Mouse (Mus musculus): ENCODE measurements around the gene Dlgap4. TPM values are rescaled to one million over a fixed set of nuclear protein-coding genes. Genes with fewer than 3 reads are reported as not detected.
A peak's percentile ranks its signal among the peaks of the same experiment; 100 is the strongest.

The Dlgap4 gene
- polyA plus RNA-seq, 1 experiment from 2014 or later, result 188 TPM

DNA sequence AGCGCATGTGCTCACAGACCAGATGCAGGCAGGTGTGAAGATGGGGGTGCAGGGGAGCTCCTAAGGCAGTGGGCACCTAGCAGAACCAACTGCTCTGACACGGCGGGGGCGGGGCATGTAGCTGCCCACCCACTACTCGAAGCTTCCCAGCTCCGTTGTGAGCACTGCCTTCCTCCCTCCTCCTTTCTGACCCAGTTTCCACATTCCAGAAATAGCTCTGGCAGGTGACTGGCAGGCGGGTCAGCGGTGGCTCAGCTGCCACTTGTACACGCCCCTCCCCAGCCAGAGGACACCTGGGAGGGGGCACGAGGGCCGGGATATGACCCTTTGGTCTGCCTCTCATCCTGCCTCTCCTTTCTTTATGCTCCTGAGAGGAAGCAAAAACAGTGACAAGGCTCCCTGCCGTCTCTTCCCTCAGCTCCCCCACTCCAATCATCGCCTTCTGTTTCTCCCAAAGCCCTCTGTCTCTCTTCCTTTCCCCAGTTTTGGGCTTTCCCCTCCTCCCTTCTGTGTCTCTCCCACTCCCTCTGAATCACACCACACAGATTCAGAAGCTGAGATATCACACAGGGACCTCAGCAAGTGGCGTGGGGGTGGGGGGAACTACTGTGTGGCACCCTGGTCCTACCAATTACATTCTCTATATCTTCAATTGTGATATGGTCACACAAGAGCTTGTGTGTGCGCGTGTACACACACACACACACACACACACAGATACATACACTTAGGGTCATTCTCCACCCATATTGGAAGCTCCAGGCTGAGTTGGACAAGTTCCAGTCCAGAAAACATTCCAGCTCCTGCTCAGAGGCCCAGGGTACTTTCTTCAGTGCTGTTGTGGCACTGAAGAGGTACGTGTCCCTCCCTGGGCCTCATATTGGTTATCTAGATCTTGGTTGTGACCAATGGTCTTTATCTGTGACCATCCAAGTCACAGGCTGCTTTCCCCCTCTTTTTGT is 104.1 kb downstream of the Dlgap4 start:
- no peaks in the 10 kb centered on the region for H3K9me3 ChIP-seq (replicated peaks)
- peaks cover 3% of the 10 kb centered on the region; the same call in 1 of the 2 replicates for H3K36me3 ChIP-seq
- ATAC-seq (ENCODE audit: low FRiP score), result no peak
- H3K4me1 ChIP-seq, result peaks cover 36% of the 10 kb centered on the region
- no peak overlapping the region for H3K4me3 ChIP-seq (replicated peaks)
- peak overlapping the region; percentile 60; the same call in 1 of the 2 replicates for H3K27ac ChIP-seq (replicated peaks)
- peak overlapping the region; percentile 31 for H3K4me2 ChIP-seq
- no peaks in the 10 kb centered on the region for H3K27me3 ChIP-seq (replicated peaks)
- 0 out of 2 replicates have a peak overlapping the region, but pooled peaks have one; percentile 24 for H3K9ac ChIP-seq (replicated peaks)
- 31% methylated on average over 17 of the region's 17 CpGs for WGBS

DNA sequence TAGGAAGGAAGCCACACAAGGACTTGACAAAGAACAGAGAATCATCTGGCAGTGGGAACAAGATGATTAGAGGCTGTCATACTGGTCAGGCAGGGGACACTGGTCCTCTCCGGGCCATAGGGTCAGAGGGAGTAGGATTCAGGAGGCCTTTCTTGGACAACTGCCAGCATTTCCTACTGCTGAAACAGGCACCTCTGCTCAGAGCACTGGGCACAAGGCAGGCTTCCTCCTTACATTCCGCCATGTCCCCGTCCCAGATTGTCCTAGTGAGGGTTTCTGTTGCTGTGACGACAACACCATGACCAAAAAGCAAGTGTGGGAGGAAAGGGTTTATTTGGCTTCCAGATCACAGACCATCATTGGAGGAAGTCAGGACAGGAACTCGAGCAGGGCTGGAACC is 105.3 kb downstream of the Dlgap4 start:
- Histone ChIP-seq H3K27me3 (replicated peaks) (no peaks in the 10 kb centered on the region), H3K36me3 (no peaks in the 10 kb centered on the region), H3K9me3 (replicated peaks) (no peaks in the 10 kb centered on the region), H3K27ac (replicated peaks) (no peak overlapping the region), H3K9ac (replicated peaks) (no peak overlapping the region), H3K4me2 (no peak overlapping the region), H3K4me3 (replicated peaks) (no peak overlapping the region), H3K4me1 (peaks cover 48% of the 10 kb centered on the region)
- no peak for ATAC-seq (ENCODE audit: low FRiP score)
- WGBS, result 79% methylated on average over 5 of the region's 5 CpGs

DNA sequence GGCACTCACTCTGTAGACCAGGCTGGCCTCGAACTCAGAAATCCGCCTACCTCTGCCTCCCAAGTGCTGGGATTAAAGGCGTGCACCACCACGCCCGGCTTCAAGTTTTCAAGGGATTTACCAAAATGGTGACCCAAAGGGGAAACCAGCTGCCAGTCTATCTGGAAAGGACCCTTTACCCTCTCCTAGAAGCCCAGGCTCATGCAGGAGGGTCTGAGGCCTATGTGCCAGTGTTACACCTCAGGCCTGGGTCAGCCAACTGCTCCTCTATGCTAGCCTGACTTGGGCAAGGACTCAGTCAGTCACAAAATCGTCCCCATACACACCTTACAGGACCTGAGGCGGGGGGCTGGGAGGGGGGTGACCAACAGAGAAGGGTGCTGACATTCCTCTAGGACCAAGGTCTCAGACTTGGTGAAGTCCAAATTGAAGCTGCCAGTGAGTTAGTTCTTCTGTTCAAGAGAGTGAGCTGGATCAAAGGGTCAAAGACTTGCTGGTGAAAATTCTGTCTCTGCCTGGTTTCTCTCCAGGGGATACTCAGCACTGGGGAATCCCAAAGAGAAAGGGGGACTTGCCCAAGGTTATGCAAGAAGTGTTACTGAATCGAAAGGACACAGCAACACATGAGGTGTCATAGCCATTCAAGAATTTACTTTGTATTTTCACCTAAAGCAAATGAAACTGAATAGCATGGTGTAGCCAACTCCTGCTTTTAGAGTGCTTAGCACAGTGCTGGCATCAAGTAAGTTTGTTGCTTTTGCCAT is 106.2 kb downstream of the Dlgap4 start:
- no peak for ATAC-seq (ENCODE audit: low FRiP score)
- no peaks in the 10 kb centered on the region for H3K36me3 ChIP-seq
- H3K9ac ChIP-seq (replicated peaks), result peak overlapping the region; percentile 79
- WGBS, result 88% methylated on average over 8 of the region's 8 CpGs
- peak overlapping the region; percentile 70 for H3K4me3 ChIP-seq (replicated peaks)
- H3K4me2 ChIP-seq, result peak overlapping the region; percentile 71
- H3K27ac ChIP-seq (replicated peaks), result peak overlapping the region; percentile 89
- peaks cover 57% of the 10 kb centered on the region for H3K4me1 ChIP-seq
- H3K9me3 ChIP-seq (replicated peaks), result no peaks in the 10 kb centered on the region
- no peaks in the 10 kb centered on the region for H3K27me3 ChIP-seq (replicated peaks)

DNA sequence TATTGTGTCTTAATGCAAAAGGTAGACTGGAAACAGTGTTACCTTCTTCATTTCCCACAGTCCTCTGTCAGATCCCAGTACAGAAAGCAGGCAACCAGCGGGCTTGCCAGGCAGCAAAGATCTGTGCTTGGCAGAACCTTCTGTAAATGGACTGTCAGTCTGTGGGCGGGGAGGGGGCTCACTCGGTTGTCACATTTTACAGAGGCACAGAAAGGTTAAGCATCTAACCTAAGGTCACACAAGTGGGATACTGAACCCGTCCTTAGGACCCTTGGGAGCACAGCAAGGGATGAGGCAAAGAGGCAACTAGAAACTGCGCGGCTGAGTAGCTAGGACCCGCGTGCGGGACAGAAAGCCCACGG is 106.8 kb downstream of the Dlgap4 start:
- Histone ChIP-seq H3K4me3 (replicated peaks) (peak overlapping the region; percentile 70), H3K9ac (replicated peaks) (peak overlapping the region; percentile 79), H3K36me3 (no peaks in the 10 kb centered on the region), H3K9me3 (replicated peaks) (no peaks in the 10 kb centered on the region), H3K27me3 (replicated peaks) (no peaks in the 10 kb centered on the region), H3K4me1 (peaks cover 63% of the 10 kb centered on the region), H3K4me2 (peak overlapping the region; percentile 71), H3K27ac (replicated peaks) (peak overlapping the region; percentile 89)
- peak; percentile 12 for ATAC-seq (ENCODE audit: low FRiP score)
- 1% methylated on average over 10 of the region's 10 CpGs for WGBS

DNA sequence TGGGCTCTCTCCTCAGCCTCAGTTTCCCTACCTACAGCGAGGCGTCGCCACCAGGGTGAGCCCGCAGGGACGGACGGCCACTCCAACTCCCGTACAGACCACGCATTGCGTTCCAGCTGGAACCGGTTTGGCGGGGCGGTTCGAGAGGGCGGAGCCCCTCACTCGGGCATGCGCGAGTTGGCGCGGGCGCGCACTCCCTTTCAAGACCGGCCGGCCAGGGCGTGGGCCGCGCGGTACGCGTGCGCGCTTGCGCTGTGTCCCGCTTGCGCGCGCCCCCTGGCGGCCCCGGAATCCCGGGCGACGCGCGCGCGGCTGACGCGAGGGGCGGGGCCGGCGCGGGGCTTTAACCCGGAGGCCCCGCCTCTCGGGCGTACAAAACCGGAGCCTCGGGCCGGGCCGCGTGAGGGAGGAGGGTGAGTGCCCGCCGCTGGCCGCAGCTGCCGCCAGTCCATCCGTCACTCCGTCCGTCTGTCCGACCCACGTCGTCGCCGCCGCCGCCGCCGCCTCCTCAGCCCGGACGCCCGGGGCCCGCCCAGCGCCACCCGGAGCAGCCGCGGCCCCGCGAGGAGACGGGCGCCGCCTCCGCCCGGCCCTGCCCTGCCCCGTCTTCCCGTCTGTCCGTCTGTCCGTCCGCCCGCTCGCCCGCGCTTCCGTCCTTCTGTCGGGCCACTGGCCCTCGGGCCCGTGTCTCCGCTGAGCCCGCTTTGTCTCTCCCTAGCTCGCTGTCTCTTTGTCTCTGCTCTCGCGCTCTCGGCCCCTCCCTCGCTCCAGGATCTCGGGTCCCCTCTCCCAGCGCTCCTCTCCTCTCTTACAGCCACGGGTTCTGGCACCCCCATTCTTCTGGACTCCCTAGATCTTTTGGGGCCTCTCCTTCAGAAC is 107.4 kb downstream of the Dlgap4 start:
- WGBS, result under 1% methylated on average over 98 of the region's 114 CpGs
- Histone ChIP-seq H3K27ac (replicated peaks) (peak overlapping the region; percentile 90), H3K4me3 (replicated peaks) (peak overlapping the region; percentile 70), H3K9me3 (replicated peaks) (no peaks in the 10 kb centered on the region), H3K27me3 (replicated peaks) (no peaks in the 10 kb centered on the region), H3K36me3 (no peaks in the 10 kb centered on the region), H3K9ac (replicated peaks) (peak overlapping the region; percentile 96), H3K4me1 (peaks cover 69% of the 10 kb centered on the region), H3K4me2 (peak overlapping the region; percentile 71)
- peak; percentile 91 for ATAC-seq (ENCODE audit: low FRiP score)

DNA sequence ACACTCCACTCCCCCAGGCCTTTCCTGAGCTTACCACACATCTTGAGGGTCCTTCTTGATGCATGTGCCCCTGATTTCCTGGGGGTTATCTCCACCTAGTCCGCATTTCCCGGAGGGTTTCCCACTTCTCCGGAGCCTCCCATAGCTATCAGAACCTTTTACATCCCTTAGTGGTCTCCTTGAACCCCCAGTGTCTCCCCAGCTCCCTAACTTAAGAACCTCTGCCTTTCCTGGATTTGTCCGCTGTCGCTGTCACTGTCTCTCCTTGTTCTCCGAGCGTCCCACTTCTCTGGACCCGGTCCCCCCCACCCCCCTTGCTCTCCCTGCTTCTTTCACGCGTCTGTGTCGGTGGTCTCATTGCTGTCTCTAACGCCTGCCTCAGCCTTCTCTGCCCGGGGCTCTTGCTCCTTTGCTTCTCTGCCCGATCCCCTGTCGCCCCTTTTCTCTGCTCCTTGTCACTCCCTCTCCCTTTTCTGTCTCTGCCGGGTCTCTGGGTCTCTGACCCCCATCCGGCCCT is 108.1 kb downstream of the Dlgap4 start:
- WGBS, result 0% methylated on average over 17 of the region's 17 CpGs
- Histone ChIP-seq H3K27me3 (replicated peaks) (no peaks in the 10 kb centered on the region), H3K9me3 (replicated peaks) (no peaks in the 10 kb centered on the region), H3K4me2 (peak overlapping the region; percentile 71), H3K4me1 (peaks cover 76% of the 10 kb centered on the region), H3K4me3 (replicated peaks) (peak overlapping the region; percentile 70), H3K27ac (replicated peaks) (peak overlapping the region; percentile 90), H3K9ac (replicated peaks) (peak overlapping the region; percentile 96), H3K36me3 (no peaks in the 10 kb centered on the region)
- ATAC-seq (ENCODE audit: low FRiP score), result no peak

DNA sequence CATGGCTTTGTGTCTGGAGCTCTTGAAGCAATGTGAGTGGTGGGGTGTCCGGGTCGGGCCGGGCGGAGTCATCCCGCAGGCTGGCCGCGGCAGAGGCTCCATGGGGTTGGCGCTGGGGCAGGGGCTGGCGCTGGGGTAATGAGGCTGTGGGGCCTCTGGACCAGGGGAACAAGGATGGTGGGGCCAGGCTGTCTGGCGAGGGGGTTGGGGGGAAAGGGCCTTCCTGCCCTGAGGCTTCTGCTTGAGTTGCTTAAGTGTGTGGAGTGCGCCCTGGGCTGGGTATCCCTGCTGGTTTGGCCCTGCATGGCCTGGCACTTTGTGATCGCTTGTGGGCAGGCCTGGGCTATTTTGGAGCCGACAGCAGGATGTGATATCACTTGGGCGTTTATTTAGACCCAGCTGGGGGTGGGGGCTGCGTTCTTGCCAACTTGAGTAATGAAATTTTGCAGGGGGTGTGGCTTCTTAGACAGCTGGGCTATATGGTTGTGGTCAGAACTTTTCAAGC is 108.6 kb downstream of the Dlgap4 start:
- Histone ChIP-seq H3K9ac (replicated peaks) (peak overlapping the region; percentile 96), H3K4me1 (peaks cover 79% of the 10 kb centered on the region), H3K27ac (replicated peaks) (peak overlapping the region; percentile 90), H3K36me3 (no peaks in the 10 kb centered on the region), H3K9me3 (replicated peaks) (no peaks in the 10 kb centered on the region), H3K27me3 (replicated peaks) (no peaks in the 10 kb centered on the region), H3K4me2 (peak overlapping the region; percentile 71), H3K4me3 (replicated peaks) (peak overlapping the region; percentile 70)
- no peak for ATAC-seq (ENCODE audit: low FRiP score)
- WGBS, result under 1% methylated on average over 15 of the region's 15 CpGs

DNA sequence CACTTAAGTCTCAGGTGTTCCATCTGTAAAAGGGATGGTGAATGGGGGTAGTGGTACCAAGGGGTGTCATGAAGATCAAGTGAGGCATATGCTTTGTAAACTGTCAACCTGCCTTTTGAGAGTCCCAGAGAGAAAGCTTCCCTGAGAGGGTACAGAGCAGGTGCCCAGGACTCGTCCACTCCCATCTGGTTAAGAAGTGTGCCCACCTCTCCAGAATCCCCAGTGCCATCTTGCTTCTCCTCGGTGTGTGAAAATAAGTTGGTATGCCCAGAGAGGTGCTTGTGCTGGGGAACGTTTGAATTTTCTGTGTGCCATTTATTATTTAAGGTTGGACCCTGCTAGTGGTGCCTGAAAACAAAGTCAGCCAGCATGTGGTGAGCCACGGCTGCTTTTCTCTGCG is 109.2 kb downstream of the Dlgap4 start:
- no peaks in the 10 kb centered on the region for H3K36me3 ChIP-seq
- no peaks in the 10 kb centered on the region for H3K27me3 ChIP-seq (replicated peaks)
- no peak overlapping the region for H3K27ac ChIP-seq (replicated peaks)
- H3K4me3 ChIP-seq (replicated peaks), result peak overlapping the region; percentile 70
- H3K4me1 ChIP-seq, result peaks cover 77% of the 10 kb centered on the region
- 30% methylated on average over 5 of the region's 5 CpGs for WGBS
- ATAC-seq (ENCODE audit: low FRiP score), result no peak
- H3K9ac ChIP-seq (replicated peaks), result peak overlapping the region; percentile 96
- H3K4me2 ChIP-seq, result peak overlapping the region; percentile 71
- H3K9me3 ChIP-seq (replicated peaks), result no peaks in the 10 kb centered on the region

DNA sequence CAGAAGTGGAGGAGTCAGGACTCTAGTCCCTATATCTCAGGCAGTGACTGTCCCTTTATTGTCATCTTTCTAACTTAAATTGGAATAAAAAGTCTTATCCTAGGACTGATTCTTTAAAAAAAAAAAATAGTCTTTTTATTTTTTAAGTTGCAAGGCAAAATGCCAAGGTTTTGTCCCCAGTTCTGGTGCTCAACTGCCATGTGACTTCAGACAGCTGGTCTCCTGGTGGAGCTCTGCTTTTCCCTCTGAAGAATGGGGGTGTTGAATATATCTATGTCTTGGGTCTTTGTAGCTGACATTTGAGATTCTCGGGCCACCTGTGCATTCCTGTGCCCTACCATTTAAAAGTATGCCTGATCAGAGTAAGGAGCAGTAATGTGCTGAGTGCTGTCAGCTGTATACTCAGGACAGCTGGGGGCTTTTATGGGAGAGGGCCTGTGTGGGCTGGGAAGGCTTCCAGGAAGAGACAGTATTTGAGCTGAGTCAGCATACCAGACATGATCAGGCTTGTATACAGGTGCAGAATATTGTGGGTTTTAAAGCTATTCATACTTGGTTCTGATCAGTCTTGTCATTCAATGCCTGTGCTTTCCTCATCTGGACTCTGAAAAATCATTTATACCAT is 110.5 kb downstream of the Dlgap4 start:
- Histone ChIP-seq H3K4me3 (replicated peaks) (no peak overlapping the region), H3K4me1 (peaks cover 71% of the 10 kb centered on the region), H3K27ac (replicated peaks) (no peak overlapping the region), H3K4me2 (peak overlapping the region; percentile 71), H3K27me3 (replicated peaks) (no peaks in the 10 kb centered on the region), H3K36me3 (0 out of 2 replicates have a peak, but pooled peaks cover 3% of the 10 kb centered on the region), H3K9ac (replicated peaks) (no peak overlapping the region), H3K9me3 (replicated peaks) (no peaks in the 10 kb centered on the region)
- ATAC-seq (ENCODE audit: low FRiP score), result no peak
- WGBS, result 59% methylated on average over 1 of the region's 1 CpGs

DNA sequence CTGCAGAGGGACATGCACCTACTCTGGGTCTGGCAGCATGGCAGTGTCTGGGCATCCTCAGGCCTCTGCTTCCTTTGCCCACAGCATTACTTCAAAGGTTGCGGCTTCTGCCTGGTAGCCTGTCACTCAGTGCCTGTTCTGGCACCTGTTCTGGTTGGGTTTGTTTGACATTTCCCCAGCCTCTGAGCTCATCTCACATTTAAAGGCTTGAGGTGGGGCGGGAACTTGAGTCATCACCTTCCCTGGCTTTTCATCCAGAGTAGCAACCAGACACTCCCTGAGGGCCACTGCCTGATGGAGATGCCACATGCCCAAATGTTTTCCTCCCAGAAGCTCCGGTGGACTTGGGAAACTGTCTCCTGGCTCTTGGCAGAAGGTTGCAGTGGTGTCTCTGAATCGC is 111.4 kb downstream of the Dlgap4 start:
- Histone ChIP-seq H3K4me3 (replicated peaks) (no peak overlapping the region), H3K4me1 (peaks cover 66% of the 10 kb centered on the region), H3K36me3 (0 out of 2 replicates have a peak, but pooled peaks cover 3% of the 10 kb centered on the region), H3K27me3 (replicated peaks) (no peaks in the 10 kb centered on the region), H3K9me3 (replicated peaks) (no peaks in the 10 kb centered on the region), H3K4me2 (peak overlapping the region; percentile 23), H3K27ac (replicated peaks) (0 out of 2 replicates have a peak overlapping the region, but pooled peaks have one; percentile 13), H3K9ac (replicated peaks) (no peak overlapping the region)
- no peak for ATAC-seq (ENCODE audit: low FRiP score)
- WGBS, result 78% methylated on average over 4 of the region's 4 CpGs
